Mouse (Mus musculus) lung, adult 18-20 months (tissue): ENCODE results near the gene Txnrd1.

ENCODE experiments used
- DNase-seq, 2 experiments: peaks; one replicate each; pipeline ENCODE4 v3.0.0; 2022; ENCODE audit warnings: mixed read lengths in 2 of 2

Gene Txnrd1

DNA sequence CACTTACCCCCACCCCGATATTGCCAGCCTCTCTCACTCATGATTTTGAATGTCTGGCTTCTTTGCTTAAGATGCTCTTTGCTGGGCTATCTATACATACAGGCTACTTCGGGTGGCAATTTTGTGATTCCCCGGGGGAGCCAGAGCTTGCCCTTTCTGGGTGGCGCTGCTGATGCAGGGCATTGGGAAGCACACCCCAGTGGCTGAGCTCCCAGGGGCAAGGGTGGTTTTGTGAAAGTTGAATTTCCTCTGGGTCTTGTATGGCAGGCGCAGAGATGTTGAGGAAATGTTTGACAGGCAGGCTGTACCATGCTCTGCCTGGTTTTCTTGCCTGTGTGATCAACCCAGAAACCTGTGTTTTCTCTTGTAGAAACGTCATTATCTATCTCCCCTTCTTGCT, 15.1 kb upstream of the Txnrd1 start:
- no peak for DNase-seq

DNA sequence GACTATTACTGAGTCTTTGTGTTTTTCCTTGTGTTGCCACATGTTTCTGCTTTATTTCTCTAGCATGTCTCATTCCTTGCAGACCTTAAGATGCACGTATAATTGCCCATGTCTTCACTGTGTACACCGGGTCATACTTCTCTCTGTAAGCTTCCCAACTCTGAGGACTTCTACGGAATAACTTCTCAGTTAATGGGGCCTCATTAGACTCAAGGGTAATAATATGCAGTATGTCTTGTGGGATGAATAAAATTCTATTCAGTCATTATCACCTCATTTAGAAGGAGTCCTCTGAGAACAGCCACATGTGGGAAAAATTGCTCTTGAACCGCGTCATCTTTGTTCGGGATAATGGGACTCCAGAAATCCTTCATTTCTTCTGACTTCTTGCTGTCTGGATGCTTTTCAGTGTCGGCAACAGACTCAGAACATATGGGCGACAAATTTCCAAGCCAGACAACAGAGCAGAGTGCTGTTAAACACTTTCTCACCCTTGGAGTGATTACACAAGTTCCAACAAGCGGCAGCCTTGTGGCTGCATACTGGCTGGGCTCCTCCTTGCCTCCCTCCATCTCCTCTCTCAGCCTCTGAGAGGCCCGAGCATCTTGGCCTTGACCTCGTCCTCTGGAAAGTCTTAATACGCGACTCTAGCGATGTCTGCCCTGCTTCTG, 10.5 kb upstream of the Txnrd1 start:
- DNase-seq, result no peak

DNA sequence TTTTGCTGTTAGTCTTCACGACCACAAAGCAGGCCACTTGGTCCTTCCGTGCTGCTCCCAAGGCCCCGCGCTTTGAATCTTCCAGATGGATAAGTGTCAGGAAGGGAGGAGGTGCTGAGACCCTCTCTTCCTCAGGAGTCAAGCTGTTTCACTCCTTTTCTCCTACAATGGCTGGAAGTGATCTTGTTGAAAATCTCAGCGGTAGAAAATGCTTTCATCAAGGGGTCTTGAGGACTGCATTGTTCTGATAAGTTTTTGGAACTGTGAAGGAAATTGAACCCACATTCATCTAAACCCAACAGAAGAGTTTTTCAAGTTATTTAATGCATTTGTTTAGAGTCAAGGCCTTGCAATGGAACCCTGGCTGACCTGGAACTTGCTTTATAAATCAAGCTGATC, 10.0 kb upstream of the Txnrd1 start:
- DNase-seq, result no peak

DNA sequence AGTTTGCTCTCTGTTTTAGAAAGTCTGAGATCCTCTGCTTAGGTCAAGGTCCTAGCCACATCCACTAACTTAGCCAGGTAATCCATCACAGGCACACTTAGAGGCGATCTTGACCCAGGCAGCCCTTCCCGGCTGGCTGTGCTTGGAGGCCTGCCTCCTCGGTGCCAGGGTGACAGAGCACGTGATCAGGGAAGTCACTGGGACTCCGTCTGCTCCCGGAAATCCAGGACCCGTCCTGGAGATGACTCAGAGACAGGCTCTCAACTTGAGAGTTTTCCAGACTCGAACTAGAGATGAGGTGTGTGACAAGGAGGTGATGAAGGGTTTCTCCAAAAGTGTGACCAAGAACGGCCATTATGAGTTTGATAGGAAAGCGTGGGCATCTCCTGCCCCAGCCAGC, 9.2 kb upstream of the Txnrd1 start:
- no peak for DNase-seq

DNA sequence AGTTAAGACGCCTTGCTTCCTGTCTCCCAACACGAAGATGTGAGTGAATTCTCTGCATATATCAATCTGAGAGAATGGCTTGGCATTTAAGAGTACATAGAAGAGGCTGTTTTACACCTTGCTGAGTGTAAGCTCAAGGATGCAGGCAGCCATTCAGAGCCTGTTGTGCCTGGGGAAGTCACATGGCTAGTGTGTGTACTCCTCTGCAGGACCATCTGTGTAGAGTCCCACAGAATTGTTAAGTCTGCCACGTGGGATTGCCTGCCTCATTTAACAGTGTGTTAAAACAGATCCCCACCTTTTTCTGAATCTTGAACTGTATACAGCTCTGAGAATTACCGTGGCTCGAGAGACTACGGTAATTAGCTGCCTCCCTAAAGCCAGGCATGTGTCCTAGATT, 7.2 kb upstream of the Txnrd1 start:
- no peak for DNase-seq

DNA sequence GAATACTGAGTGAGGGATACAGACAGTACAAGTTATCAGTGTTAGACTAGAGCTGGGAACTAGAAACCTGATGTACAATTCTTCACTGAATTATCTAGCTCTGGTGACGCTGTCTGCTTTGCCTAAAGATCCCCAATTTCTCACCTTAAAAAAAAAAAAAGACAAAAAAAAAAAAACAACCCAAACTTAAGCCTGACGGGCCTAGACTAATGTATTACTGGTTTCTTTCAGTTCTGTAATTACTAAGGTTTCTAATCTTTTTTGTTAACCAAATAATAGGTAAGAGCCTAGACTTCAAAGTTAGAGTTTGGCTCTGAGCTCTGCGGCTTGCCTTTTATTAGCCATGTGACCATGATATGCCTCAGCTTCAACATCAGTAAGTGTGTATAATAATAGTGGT, 2.1 kb downstream of the Txnrd1 start:
- DNase-seq, result no peak

DNA sequence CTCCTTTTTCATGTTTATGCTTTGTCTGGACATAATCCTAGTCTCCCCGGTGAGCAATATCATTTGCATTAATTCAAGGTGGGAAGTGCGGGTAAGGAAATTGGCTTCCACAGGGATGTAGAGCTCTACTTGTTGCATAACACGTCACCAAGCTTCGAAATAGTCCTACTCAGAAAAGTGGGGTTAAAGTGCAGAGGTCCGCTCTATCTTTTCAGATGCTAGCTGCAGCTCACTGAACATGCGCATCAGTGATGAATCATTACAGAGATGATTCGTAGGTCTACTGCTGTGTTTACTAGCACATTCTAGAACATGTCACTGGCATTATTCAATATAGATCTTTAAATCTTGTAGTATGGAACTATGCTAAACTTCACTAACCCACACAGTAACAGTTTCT, 4.6 kb downstream of the Txnrd1 start:
- DNase-seq, result no peak

DNA sequence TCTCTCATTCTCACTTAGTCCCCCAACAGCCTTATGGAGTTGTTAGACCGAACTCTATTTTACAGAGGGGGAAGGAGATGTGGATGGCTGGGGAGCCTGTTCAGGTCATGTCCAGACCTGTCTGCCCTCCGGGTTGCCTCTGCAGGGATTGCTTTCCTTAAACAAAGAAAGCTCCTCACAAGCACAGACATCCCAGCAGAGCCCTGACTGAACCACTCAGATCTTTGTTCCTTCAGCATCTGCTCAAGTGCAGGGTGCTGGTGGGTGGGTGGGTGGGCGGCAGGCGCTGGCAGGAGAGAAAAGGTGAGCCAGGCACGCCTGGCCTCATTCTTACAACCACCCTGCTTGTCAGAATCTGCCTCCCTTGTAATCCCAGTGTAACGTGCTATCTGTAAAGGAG, 10.3 kb downstream of the Txnrd1 start:
- DNase-seq, result no peak

DNA sequence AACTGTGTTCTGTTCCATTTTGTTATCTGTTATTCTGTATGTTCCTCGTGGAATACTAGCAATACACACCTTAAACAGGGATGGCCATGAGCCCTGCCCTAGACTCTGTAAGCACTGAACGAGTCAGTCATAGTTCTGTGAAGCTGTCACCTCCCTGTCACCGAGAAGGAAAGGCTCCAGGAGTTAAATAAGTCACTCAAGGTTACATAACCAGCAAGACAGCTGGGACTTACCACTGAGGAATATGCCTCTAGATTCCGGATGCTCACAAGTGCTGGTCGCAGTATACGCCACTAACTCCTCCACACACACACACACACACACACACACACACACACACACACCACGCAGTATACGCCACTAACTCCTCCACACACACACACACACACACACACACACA, 11.0 kb downstream of the Txnrd1 start:
- no peak for DNase-seq

DNA sequence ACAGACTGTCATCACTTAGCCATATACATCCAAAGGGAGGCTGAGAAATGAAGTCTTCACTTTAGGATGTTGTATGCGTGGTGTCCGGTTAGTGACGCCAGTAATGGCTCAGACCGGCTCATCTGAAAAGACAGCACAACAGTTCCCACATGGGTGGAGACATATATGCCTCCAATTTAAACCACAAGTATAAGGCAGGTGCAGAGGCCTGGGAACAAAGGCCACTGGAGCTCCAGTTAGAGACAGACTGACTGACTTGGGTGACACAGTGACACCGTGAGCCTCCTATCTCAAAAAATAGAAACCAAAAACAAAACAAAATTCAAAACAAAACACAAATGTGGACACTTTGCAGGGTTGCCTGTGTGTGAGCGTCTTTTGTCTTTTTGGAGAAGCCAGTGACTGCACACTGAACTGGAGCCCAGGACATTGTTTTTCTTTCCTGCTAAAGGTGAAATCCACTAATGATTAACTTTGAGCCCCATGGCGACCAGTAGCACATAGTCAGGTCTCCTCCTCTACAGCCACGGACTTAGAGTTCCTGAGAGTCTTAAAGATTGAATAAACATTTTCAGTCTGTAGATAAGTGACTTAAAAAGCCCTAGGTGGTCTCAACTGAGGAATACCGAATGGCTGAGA, 14.2 kb downstream of the Txnrd1 start:
- DNase-seq, result no peak

DNA sequence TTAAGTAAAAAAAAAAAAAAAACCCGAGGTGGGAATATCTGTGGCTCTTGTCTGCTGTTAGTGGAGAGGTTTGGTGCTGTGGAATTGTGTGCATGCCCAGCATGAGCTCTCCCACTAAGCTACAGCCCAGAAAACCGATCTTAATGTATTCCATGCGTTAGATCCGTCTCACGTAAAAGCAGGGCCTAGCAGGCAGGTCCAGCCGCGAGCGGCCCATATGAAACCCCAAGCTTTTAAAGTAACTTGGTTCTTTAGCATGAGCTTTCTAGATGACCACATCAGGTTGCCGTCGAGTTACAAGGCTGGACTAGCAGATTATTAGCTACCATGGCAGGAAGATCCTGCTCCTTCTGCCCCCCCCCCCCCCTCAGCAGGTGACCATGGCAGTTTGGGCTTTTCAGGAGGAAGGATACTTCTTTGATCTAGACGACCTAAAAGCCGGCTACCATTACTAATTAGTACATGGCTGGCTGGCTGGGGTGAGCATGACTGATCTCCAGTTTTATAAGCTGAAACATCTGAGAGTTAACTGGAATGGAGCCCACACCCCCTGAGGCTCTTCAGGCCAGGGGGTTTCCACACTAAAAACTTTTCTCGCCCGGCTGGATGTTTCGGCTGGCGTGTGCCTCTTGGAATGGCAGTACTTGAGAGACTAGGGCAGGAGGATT, 16.1 kb downstream of the Txnrd1 start:
- no peak for DNase-seq

DNA sequence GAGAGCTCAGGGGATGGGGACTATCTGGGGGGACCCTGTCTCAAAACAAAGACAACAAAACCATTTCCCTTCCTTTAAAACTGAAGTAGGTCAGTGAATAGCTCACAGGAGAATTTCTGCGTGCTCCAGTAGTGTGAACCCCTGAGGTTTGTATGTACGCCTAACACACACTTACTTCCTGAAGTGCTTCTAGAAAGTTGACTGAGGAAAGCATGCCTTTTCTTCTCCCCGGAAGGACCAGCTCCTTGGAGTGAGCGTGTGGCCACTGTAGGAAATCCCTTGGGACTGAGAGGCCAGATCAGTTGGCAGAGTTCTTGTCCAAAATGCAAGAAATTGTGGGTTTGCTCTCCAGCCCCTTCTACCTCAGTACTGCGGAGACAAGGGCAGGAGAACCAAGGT, 16.6 kb downstream of the Txnrd1 start:
- DNase-seq, result no peak

DNA sequence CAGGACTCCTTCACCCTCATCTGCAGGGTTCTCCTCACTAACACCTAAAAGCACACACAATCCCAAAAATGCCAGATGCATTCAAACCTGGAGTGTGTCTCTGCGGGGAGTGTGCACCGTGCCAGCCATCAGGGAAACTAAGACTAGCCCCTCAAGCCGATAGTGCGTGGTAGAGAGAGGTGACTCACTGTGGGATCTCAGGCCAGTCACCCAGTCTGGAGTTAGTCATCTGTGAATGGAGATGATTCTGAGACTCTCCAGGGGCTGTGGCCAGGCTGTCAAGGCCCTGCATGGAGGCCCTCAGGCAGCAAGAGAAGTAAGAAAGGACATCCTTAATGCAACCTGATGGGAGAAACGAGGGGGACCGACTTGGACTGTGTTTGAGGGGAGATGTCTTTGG, 18.0 kb downstream of the Txnrd1 start:
- DNase-seq, result no peak

DNA sequence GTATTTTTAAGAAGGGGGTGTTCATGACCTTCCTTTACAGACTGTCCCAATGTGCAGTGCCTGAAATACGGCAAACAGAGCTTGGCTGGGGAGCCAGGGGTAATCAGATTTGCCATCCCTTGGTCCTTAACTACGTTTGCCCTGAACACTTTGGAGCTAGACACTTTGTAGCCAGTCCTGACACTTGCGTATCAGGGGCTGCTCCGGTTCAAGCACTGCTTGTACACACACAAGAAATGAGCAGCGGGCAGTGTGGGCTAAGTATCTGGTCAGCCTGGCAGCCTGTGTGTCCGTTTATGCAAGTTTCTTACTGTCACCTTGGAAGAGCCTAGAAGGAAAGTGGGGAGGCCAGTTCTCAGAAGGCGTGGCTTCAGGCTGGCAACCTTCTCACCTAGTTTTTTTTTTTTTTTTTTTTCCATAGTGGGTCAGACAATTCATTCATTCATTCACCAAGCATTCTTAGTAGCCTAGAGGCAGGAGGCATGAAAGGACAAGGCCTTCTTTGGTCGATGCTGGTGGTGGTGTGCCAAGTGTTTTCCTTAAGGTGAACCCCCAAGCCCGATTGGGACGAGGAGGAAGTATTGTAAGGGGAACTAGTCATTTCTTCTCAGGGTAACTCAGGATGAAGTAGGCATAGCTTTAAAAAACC, 24.4 kb downstream of the Txnrd1 start:
- DNase-seq, result peak; percentile 20 to 37

DNA sequence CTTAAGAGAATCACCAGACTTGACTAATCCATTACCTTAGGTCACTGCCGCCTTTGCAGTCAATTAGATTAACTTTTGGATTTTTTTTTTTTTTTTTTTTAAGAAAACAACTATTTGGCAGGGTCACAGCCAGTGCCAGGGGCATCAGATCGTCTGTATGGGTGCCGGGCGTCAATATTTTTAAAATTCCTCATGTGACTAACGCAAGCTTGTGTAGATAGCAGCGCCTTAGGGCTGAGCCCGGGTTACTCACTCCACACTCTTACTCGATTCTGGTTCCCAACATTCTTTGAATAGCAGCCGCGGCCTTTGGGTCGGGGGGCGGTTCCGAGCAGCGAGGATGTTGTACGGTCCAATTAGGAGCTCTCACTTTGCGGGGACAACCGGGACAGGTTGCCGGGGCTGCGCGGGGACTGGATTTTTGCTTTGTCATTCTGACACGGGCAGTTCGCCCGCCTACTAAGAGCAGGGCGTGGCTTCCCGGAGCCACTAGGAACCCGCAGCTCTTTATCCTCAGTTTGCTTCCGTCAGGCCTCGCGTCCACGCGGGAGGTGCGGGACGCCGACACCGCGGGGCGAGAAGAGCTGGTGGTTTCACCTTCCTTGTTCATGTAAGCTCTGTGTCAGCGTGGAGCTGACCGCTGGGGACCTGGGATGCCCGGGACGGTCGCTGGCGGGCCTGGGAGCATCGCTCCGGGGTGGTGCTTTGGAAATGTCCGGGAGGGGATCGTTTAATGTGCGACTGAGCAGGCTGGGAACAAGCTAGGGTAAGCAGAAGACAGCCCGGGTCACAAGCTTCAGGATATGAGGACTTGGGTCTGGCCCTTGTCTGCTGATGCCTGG, 25.2 kb downstream of the Txnrd1 start:
- DNase-seq, result peak; percentile 95 to 97

DNA sequence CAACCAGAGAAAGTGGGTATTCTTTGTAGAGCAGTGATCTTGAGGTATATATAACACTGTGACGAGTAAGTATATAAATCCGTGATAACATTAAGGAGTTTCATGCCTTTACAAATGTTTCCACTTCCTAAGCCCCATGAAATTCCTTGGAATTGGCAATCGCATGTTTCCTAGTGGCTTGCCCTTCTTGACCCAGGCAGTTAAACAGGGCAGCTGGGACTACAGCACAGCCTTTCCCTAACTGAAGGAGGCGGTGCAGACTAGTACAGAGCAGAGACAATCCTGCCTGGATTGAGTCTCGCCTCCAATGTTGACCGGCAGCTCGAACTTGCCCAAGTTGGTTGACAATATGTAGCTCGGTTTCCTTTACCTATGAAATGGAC, 25.8 kb downstream of the Txnrd1 start:
- peak; percentile 38 to 60 for DNase-seq

DNA sequence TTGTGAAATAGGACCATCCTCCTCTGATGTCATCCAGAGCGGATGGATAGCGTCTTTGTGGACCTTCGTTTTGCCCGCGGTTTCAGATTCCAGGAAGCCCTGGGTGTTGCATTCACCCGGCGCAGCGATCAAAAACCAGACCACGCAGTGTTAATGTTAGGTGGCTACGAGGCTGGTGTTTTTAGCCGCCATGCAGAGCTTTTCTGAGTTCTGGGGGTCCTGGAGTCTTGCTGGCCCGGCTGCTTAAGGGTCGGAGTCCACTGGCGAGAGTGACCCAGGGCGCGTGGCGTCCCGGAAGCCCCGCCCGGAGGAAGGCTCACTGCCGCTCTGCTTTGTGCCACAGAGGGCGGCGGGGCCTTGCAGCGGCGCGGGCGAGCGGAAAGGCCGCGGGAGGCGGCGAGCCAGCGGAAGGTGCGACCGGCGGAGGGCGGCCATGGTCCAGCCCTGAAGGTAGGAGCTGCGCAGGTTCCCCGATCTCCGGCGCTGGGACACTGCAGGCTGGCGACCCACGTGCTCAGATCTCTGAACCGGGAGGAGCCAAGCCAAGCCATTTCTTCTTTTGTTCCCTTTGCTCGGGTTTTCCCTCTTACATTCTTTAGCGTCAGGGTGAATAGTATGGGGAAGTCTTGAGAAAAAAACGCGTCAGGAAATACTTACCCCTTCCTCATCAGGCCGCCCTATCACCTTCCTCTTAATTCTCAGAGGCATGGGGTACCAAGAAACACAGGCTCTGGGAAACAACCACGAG, 26.6 kb downstream of the Txnrd1 start:
- DNase-seq, result peak; percentile 76 to 78

DNA sequence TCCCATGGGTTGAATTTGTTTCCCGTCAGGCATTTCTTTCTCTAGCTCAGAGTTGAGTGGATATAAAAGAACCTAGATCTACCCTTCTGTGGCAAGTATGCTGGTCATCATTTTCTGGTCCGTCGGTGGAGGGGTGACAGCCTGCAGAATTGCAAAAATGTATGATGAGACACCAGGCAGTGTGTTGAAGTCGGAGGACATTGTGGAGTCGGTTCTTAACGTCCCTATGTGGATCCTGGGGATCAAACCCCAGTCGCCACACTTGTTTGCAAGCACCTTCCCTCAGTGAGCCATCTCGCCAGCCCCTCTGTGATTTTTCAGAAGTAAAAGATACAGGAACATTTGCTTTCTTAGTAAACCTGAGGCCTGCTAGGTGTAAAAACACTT, 27.2 kb downstream of the Txnrd1 start:
- DNase-seq, result no peak

DNA sequence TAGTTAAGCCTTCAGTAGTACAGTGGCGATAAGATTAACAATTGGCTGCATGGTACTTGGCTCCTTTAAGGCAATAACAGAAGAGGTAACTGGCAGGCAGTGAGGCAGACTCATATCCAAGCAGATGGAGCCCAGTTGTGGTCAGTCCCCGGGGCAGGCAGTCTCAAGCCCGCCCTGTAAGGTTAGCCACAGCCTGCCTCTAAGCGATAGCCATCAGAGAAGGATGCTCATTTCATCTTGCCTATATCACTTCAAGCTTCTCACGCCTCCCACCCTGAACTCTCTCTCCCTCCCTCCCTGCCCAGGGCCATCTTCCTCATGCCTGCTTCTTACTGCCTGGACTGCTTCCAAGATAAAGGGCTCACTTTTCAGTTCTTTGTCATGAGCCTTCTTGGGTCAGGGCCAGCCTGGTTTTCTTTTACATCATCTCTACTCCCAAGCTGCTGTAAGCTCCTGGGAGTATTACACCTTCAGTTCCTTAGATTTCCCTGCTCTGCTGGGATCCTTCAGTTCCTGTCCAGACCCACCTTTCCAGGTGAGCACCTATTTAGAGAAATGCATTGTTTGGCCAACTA, 29.4 kb downstream of the Txnrd1 start:
- peak in 1 of 2 experiments; percentile 31 for DNase-seq

DNA sequence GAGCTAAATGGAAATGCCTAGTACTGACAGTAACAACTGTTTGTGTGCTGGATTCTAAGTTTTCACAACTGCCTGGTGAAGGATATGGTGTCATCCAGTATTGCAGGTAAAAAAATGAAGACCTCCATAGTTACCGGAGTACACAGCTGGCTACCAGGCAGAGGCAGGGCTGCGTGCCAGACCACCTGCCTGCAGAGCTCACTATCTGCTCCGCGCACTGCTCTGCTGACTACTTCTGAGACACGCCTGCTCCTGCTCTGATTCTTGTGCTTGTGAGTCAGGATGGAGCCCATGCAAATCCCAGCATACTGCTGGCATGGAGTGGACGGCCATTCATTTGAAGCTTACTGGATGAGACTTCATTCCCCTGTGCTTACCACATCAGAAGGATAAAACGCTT, 30.1 kb downstream of the Txnrd1 start:
- DNase-seq, result no peak

DNA sequence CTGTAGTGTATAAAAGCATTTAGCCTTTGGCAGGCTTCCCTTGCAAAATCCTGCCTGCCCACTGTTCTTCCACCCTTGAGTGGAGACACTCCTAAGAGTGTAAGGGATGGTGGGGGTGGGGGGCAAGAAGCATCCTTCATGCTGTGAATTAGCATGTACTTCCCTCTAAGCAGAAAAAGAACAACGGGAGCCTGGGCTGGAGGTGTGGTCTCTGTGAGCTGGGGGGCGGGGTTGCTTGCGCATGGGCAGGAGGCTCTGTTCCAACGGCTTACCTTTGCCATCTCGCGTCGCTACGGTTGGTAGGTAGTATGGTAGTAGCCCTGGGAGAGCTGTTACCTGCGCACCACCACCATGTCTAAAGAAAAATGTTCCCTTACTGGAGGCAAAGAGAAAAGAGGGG, 32.6 kb downstream of the Txnrd1 start, which contains the start of gene Eid3:
Gene Eid3 (plus strand): TSS at position 271 of the 400 bp plus-strand sequence.
- no peak for DNase-seq

DNA sequence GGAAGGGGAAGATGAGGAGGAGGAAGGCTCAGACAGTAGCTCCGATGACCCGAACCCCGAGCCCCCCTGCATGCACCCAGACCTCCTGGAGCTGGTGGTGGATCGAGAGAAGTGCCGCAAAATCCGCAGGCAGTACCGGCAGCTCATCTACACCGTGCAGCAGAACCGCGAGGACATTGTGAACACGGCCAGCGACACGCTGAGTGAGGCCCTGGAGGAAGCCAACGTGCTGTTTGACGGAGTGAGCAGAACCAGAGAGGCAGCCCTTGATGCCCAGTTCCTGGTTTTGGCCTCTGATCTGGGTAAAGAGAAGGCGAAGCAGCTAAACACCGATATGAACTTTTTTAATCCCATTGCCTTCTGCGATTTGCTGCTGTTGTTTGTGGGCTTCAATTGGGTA, 33.1 kb downstream of the Txnrd1 start:
- DNase-seq, result no peak
